8 mouse cellular contexts compared by ENCODE assay signal in genomic region chr7:35119506-35120145, GRCm38 (mm10). TPM values are rescaled to one million over a fixed set of nuclear protein-coding genes. Genes with fewer than 3 reads are reported as not detected.
A peak's percentile ranks its signal among the peaks of the same experiment; 100 is the strongest.
DNase-seq lines count a peak whose midpoint lies in the region; ATAC-seq and TF ChIP-seq lines count a peak whose summit lies in the region.

No protein-coding gene starts in this region.

- peak; percentile 1; the same call in 1 of the 2 replicates for ATAC-seq in forebrain, embryonic 15.5 days (replicated peaks)
- peak; percentile 31 for ATAC-seq in intestine, embryonic 15.5 days
- ATAC-seq in liver, embryonic 13.5 days (ENCODE audit: low read depth), result no peak

- under 1% methylated on average over 81 of the region's 83 CpGs for WGBS in forebrain, embryonic 15.5 days
- WGBS in intestine, embryonic 15.5 days, result under 1% methylated on average over 75 of the region's 83 CpGs
- under 1% methylated on average over 75 of the region's 83 CpGs for WGBS in liver, embryonic 13.5 days (ENCODE audit: insufficient replicate concordance)
- under 1% methylated on average over 83 of the region's 83 CpGs for WGBS in olfactory bulb, adult 2 months

- no peak for TF ChIP-seq POLR2A in testis, adult 2 months (IDR thresholded peaks at IDR 0.05; ENCODE audit: control insufficient read depth, low read depth, low read length)
- TF ChIP-seq POLR2A in olfactory bulb, adult 2 months (IDR thresholded peaks at IDR 0.05; ENCODE audit: insufficient read depth, low read depth, low read length), result no peak

- peaks cover 20% of the 10 kb centered on the region for H3K4me1 ChIP-seq in testis, adult 2 months (ENCODE audit: control insufficient read depth, insufficient read depth, low read length)
- peaks cover 36% of the 10 kb centered on the region for H3K4me1 ChIP-seq in forebrain, embryonic 15.5 days
- H3K4me1 ChIP-seq in intestine, embryonic 15.5 days (replicated peaks), result peaks cover 28% of the 10 kb centered on the region
- H3K4me1 ChIP-seq in liver, embryonic 13.5 days (replicated peaks), result peaks cover 45% of the 10 kb centered on the region
- peaks cover 29% of the 10 kb centered on the region for H3K4me1 ChIP-seq in olfactory bulb, adult 2 months (ENCODE audit: control insufficient read depth, insufficient read depth, low read length)

- H3K4me3 ChIP-seq in testis, adult 2 months (ENCODE audit: control insufficient read depth, low read depth, low read length), result peak overlapping the region; percentile 76
- peak overlapping the region; percentile 61 for H3K4me3 ChIP-seq in forebrain, embryonic 15.5 days
- peak overlapping the region; percentile 66 for H3K4me3 ChIP-seq in intestine, embryonic 15.5 days (replicated peaks)
- H3K4me3 ChIP-seq in liver, embryonic 13.5 days (replicated peaks), result peak overlapping the region; percentile 63
- H3K4me3 ChIP-seq in olfactory bulb, adult 2 months (ENCODE audit: insufficient read depth, low read depth, low read length), result peak overlapping the region; percentile 62

- H3K27ac ChIP-seq in testis, adult 2 months (ENCODE audit: control insufficient read depth, insufficient read depth, low read depth, low read length), result no peak overlapping the region
- no peak overlapping the region for H3K27ac ChIP-seq in forebrain, embryonic 15.5 days (replicated peaks)
- H3K27ac ChIP-seq in intestine, embryonic 15.5 days, result peak overlapping the region; percentile 81
- peak overlapping the region; percentile 61 for H3K27ac ChIP-seq in liver, embryonic 13.5 days
- no peak overlapping the region for H3K27ac ChIP-seq in olfactory bulb, adult 2 months (ENCODE audit: insufficient read depth, low read depth, low read length)

- TF ChIP-seq CTCF in testis, adult 2 months (IDR thresholded peaks at IDR 0.05; ENCODE audit: control insufficient read depth, insufficient read depth, insufficient replicate concordance, low read depth, low read length), result no peak
- no peak for TF ChIP-seq CTCF in olfactory bulb, adult 2 months (IDR thresholded peaks at IDR 0.05; ENCODE audit: insufficient read depth, low read depth, low read length)

- no peaks in the 10 kb centered on the region for H3K36me3 ChIP-seq in testis, adult 2 months (ENCODE audit: control insufficient read depth, insufficient read depth, low read length)
- H3K36me3 ChIP-seq in forebrain, embryonic 15.5 days, result no peaks in the 10 kb centered on the region
- no peaks in the 10 kb centered on the region for H3K36me3 ChIP-seq in intestine, embryonic 15.5 days
- H3K36me3 ChIP-seq in liver, embryonic 13.5 days, result no peaks in the 10 kb centered on the region

- peak overlapping the region; percentile 99 for H3K4me2 ChIP-seq in forebrain, embryonic 15.5 days (replicated peaks)
- H3K4me2 ChIP-seq in intestine, embryonic 15.5 days (replicated peaks), result peak overlapping the region; percentile 95
- peak overlapping the region; percentile 68 for H3K4me2 ChIP-seq in liver, embryonic 13.5 days

- H3K9ac ChIP-seq in forebrain, embryonic 15.5 days (replicated peaks), result peak overlapping the region; percentile 52
- peak overlapping the region; percentile 69 for H3K9ac ChIP-seq in intestine, embryonic 15.5 days
- peak overlapping the region; percentile 71 for H3K9ac ChIP-seq in liver, embryonic 13.5 days

- peak; percentile 54 to 67 for DNase-seq in adrenal gland, adult 18-20 months (ENCODE audit: low spot score in 2 of 2)
- no peak for DNase-seq in adrenal gland, postnatal 10 days
- DNase-seq in testis, postnatal 14 days (ENCODE audit: low spot score), result no peak
- no peak for DNase-seq in liver, embryonic 13.5 days

- no peaks in the 10 kb centered on the region for H3K27me3 ChIP-seq in testis, adult 2 months (ENCODE audit: control insufficient read depth, insufficient read depth, low read length)
- peaks cover 61% of the 10 kb centered on the region for H3K27me3 ChIP-seq in forebrain, embryonic 15.5 days
- H3K27me3 ChIP-seq in intestine, embryonic 15.5 days (replicated peaks), result peaks cover 28% of the 10 kb centered on the region
- peaks cover 79% of the 10 kb centered on the region for H3K27me3 ChIP-seq in liver, embryonic 13.5 days

- H3K9me3 ChIP-seq in forebrain, embryonic 15.5 days, result no peaks in the 10 kb centered on the region
- no peaks in the 10 kb centered on the region for H3K9me3 ChIP-seq in intestine, embryonic 15.5 days
- no peaks in the 10 kb centered on the region for H3K9me3 ChIP-seq in liver, embryonic 13.5 days (replicated peaks)

RNA-seq across cellular contexts. Expression of gene Cebpa, which starts 0.5 kb away (rescaled TPM):
- 100 to 1,000 TPM; 102 to 266 TPM for total RNA-seq in adrenal gland, adult 18-20 months (2021)
- total RNA-seq in adrenal gland, postnatal 10 days (2021), result 100 to 1,000 TPM; 237 to 238 TPM
- 1.7 and 2.6 TPM in 2 replicates for polyA plus RNA-seq in testis, adult 2 months (2012; rRNA removed)
- 0.64 and 0.66 TPM in 2 replicates for polyA plus RNA-seq in forebrain, embryonic 15.5 days (2015; fragmentation: Nextera tagmentation; extraction: Ambion mirVana)
- polyA plus RNA-seq in intestine, embryonic 15.5 days (2015; fragmentation: Nextera tagmentation; extraction: Ambion mirVana), result 13.9 and 14.1 TPM in 2 replicates
- polyA plus RNA-seq in liver, embryonic 13.5 days (2015; fragmentation: Nextera tagmentation; extraction: Ambion mirVana), result 4.3 and 5.3 TPM in 2 replicates
- not detected in 2 replicates for polyA plus RNA-seq in olfactory bulb, adult 2 months (2012; ENCODE audit: insufficient read depth, insufficient read length, low replicate concordance, missing spikeins)

Comparison
In these comparisons a context has a peak if more than half of its experiments do, and no peak if none do; other contexts are left out.
1. DNase-seq: peak in adrenal gland, adult 18-20 months (2 of 2); none in adrenal gland, postnatal 10 days (single experiment), testis, postnatal 14 days (single experiment) and liver, embryonic 13.5 days (single experiment).
2. H3K27ac ChIP-seq: peak in intestine, embryonic 15.5 days (single experiment) and liver, embryonic 13.5 days (single experiment); none in testis, adult 2 months (single experiment), forebrain, embryonic 15.5 days (single experiment) and olfactory bulb, adult 2 months (single experiment).
3. Peak in every context shown above with its lines, with median percentiles within 50 percentile points of each other: H3K4me3 ChIP-seq, H3K4me2 ChIP-seq and H3K9ac ChIP-seq.